Mouse (Mus musculus): ENCODE data around the gene Nfatc2. TPM values are rescaled to one million over a fixed set of nuclear protein-coding genes. Genes with fewer than 3 reads are reported as not detected.
A peak's percentile ranks its signal among the peaks of the same experiment; 100 is the strongest.

The Nfatc2 gene
- polyA plus RNA-seq, 1 experiment from 2014 or later, result 1.7 TPM

- WGBS, result 81% methylated on average over 6 of the region's 6 CpGs
- Histone ChIP-seq H3K9me3 (no peaks in the 10 kb centered on the region), H3K27ac (no peak overlapping the region), H3K4me3 (replicated peaks) (no peak overlapping the region), H3K27me3 (no peaks in the 10 kb centered on the region), H3K4me2 (replicated peaks) (no peak overlapping the region), H3K36me3 (no peaks in the 10 kb centered on the region), H3K4me1 (replicated peaks) (no peaks in the 10 kb centered on the region), H3K9ac (replicated peaks) (no peak overlapping the region)
- no peak for ATAC-seq
Measured at GRCm38 (mm10) chr2:168500244-168500643, 101.2 kb downstream of the Nfatc2 start.

DNA sequence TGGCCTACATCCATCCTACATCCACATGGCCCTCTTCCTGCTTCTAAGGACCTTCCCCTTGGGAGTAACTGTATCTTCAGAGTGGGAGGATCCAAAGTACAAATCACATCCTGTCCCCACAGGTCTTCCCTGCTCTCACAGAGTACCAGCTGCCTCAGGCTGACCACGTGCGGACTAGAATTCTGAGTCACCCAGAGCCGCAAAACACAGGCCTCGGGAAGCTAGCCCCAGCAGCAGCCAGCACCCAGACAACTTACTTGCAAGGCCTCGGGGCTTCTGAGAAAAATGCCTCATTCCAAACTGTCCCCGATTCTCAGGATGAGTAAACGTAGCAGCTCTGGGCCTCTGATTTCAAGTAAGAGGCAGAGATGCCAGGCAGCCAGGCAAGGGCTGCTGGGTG, 109.7 kb downstream of the Nfatc2 start:
- Histone ChIP-seq H3K4me2 (replicated peaks) (no peak overlapping the region), H3K27me3 (no peaks in the 10 kb centered on the region), H3K36me3 (no peaks in the 10 kb centered on the region), H3K9me3 (no peaks in the 10 kb centered on the region), H3K4me1 (replicated peaks) (no peaks in the 10 kb centered on the region), H3K9ac (replicated peaks) (no peak overlapping the region), H3K4me3 (replicated peaks) (no peak overlapping the region), H3K27ac (no peak overlapping the region)
- ATAC-seq, result no peak
- WGBS, result 87% methylated on average over 7 of the region's 7 CpGs

DNA sequence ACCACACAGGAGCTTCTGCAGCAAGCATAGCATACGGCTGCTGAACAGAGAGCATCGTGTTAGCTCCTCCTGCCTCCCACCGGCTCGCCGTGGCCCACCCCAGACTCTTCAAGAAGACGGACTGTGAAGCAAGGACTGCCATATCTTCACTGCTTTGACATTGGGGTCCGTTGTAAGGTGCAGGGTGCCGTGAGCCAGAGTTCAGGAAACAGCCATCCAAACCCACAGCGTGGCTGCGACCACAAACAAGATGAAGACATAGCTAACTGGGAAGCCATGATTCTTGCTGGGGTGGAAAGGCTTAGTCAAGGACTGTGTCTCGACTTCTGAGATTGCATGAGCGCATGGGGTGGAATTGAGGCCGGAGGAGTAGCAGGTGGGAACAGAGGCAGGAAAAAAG, 111.5 kb downstream of the Nfatc2 start:
- ATAC-seq, result no peak
- H3K9ac ChIP-seq (replicated peaks), result no peak overlapping the region
- no peaks in the 10 kb centered on the region for H3K36me3 ChIP-seq
- H3K27ac ChIP-seq, result no peak overlapping the region
- H3K4me2 ChIP-seq (replicated peaks), result no peak overlapping the region
- 92% methylated on average over 13 of the region's 13 CpGs for WGBS
- no peaks in the 10 kb centered on the region for H3K9me3 ChIP-seq
- no peaks in the 10 kb centered on the region for H3K27me3 ChIP-seq
- H3K4me1 ChIP-seq (replicated peaks), result no peaks in the 10 kb centered on the region
- no peak overlapping the region for H3K4me3 ChIP-seq (replicated peaks)

DNA sequence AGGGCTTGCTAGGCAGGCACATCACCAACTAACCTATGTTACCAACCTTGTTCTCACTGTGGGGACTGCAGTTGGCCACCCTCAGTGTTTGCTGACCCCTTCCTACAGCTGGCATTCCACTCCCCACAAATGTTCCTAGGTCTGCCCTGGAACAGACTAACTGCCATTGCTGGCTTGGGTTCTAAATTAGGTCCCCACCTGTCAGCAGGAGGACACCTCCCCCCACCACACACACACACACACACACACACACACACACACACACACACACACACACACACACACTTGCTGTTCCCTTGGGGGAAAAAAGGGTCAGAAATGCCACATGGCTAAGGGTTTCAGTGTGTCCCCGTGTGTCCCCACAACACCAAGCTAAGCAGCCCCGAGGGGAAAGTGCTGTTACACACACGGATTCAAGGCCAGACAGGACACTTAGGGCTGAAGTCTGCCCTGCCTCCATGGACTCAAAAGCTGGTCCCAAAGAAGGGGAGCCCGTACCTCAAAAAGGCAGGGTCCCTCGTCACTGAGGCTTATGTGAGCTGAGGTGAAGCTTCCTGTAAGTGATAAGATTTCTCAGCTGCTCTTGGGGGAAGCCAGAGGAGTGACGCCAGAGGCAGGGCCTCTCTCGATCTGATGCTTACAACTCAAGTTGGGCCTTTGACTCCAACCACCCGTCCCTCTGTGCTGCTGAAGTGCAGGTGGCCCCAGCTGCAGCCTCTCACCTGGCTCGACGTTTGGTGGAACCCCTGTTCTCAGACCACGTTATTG, 113.1 kb downstream of the Nfatc2 start:
- no peaks in the 10 kb centered on the region for H3K27me3 ChIP-seq
- WGBS, result 86% methylated on average over 11 of the region's 11 CpGs
- H3K27ac ChIP-seq, result no peak overlapping the region
- H3K4me3 ChIP-seq (replicated peaks), result no peak overlapping the region
- no peaks in the 10 kb centered on the region for H3K9me3 ChIP-seq
- no peaks in the 10 kb centered on the region for H3K4me1 ChIP-seq (replicated peaks)
- H3K36me3 ChIP-seq, result no peaks in the 10 kb centered on the region
- ATAC-seq, result no peak
- no peak overlapping the region for H3K9ac ChIP-seq (replicated peaks)
- H3K4me2 ChIP-seq (replicated peaks), result no peak overlapping the region

GRCm38 (mm10) chr2:168481121-168481520, 120.3 kb downstream of the Nfatc2 start:
- Histone ChIP-seq H3K9ac (replicated peaks) (no peak overlapping the region), H3K27ac (no peak overlapping the region), H3K36me3 (no peaks in the 10 kb centered on the region), H3K4me3 (replicated peaks) (no peak overlapping the region), H3K27me3 (no peaks in the 10 kb centered on the region), H3K4me1 (replicated peaks) (no peaks in the 10 kb centered on the region), H3K9me3 (no peaks in the 10 kb centered on the region), H3K4me2 (replicated peaks) (no peak overlapping the region)
- ATAC-seq, result no peak
- 92% methylated on average over 14 of the region's 14 CpGs for WGBS

DNA sequence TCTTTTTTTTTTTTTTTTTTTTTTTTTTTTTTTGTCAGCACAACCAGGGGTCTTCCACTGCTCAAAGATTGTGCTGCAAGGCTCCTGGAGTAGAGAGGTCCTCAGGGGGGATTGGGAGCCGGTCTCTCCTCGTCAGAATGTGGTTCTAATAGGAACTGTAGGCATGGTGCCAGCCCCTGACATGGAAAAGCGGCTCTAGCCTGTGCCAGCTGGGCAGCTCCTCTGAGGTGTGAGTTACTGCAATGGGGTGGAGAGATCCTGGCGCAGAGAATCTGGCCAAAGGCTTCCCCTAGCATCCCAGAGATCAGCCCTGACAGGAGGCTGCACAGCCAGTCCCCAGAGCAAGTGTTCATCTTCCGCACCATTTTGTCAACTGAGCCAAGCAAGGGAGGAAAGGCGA, 120.8 kb downstream of the Nfatc2 start:
- Histone ChIP-seq H3K9ac (replicated peaks) (no peak overlapping the region), H3K4me1 (replicated peaks) (no peaks in the 10 kb centered on the region), H3K9me3 (no peaks in the 10 kb centered on the region), H3K36me3 (no peaks in the 10 kb centered on the region), H3K4me2 (replicated peaks) (no peak overlapping the region), H3K27ac (no peak overlapping the region), H3K27me3 (no peaks in the 10 kb centered on the region), H3K4me3 (replicated peaks) (no peak overlapping the region)
- 75% methylated on average over 6 of the region's 6 CpGs for whole genome bisulfite sequencing
- ATAC-seq, result no peak

GRCm38 (mm10) chr2:168479930-168480329, 121.5 kb downstream of the Nfatc2 start:
- H3K4me3 ChIP-seq (replicated peaks), result no peak overlapping the region
- WGBS, result 82% methylated on average over 15 of the region's 15 CpGs
- no peak for ATAC-seq
- H3K27me3 ChIP-seq, result no peaks in the 10 kb centered on the region
- no peak overlapping the region for H3K9ac ChIP-seq (replicated peaks)
- H3K9me3 ChIP-seq, result no peaks in the 10 kb centered on the region
- H3K4me2 ChIP-seq (replicated peaks), result no peak overlapping the region
- H3K36me3 ChIP-seq, result no peaks in the 10 kb centered on the region
- H3K4me1 ChIP-seq (replicated peaks), result no peaks in the 10 kb centered on the region
- no peak overlapping the region for H3K27ac ChIP-seq

GRCm38 (mm10) chr2:168478431-168478830, 123.0 kb downstream of the Nfatc2 start:
- H3K9ac ChIP-seq (replicated peaks), result no peak overlapping the region
- 0 out of 2 replicates have a peak, but pooled peaks cover under 1% of the 10 kb centered on the region for H3K4me1 ChIP-seq (replicated peaks)
- no peaks in the 10 kb centered on the region for H3K9me3 ChIP-seq
- 0 out of 2 replicates have a peak, but pooled peaks cover 4% of the 10 kb centered on the region for H3K27me3 ChIP-seq
- 70% methylated on average over 7 of the region's 7 CpGs for WGBS
- H3K4me3 ChIP-seq (replicated peaks), result no peak overlapping the region
- no peak overlapping the region for H3K27ac ChIP-seq
- no peak overlapping the region for H3K4me2 ChIP-seq (replicated peaks)
- H3K36me3 ChIP-seq, result no peaks in the 10 kb centered on the region
- ATAC-seq, result no peak

DNA sequence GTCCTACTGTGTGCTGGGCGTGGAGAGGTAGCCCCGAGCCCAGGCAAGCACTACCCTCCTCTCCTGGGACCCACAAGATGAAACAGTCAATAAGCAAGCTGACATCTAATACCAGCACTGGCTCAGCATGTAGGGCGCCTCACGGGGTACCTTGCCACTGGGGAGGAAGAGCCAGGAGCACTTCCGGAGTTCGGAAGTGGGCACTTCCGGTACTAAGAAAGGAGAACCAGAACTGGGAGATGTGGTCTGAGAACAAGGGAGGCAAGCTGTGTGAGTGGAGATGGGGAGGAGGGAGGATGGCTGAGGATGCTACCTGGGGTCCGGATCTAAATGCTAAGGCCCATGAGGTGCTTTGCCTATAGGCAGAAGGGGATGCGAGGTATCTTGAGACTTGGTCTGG, 128.0 kb downstream of the Nfatc2 start:
- no peak for ATAC-seq
- 71% methylated on average over 9 of the region's 9 CpGs for WGBS
- Histone ChIP-seq H3K36me3 (no peaks in the 10 kb centered on the region), H3K27me3 (peaks cover 16% of the 10 kb centered on the region; the same call in 1 of the 2 replicates), H3K4me3 (replicated peaks) (no peak overlapping the region), H3K9ac (replicated peaks) (no peak overlapping the region), H3K4me2 (replicated peaks) (no peak overlapping the region), H3K9me3 (no peaks in the 10 kb centered on the region), H3K4me1 (replicated peaks) (peaks cover 9% of the 10 kb centered on the region), H3K27ac (no peak overlapping the region)

DNA sequence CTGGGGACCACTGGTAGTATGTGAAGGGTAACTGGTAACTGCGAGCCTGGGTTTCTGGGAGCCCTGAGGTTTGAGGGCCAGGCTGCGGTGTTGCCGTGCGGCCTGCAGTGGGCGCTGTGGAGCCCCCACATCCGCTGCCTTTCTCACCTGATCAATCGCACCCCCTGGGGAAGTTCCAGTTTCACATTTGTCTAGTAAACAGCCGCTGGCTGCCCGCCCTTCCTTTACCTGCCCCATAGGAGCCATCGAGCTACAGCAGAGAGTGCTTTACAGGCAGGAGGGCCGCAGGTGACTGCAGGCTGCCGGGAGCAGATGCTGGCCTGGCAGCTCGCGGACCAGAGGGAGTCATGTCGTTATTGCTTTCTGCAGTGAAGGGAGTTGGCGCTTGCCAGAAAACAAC, 128.6 kb downstream of the Nfatc2 start:
- Histone ChIP-seq H3K9ac (replicated peaks) (peak overlapping the region; percentile 54; the same call in 1 of the 2 replicates), H3K9me3 (no peaks in the 10 kb centered on the region), H3K4me3 (replicated peaks) (peak overlapping the region; percentile 23; the same call in 1 of the 2 replicates), H3K27ac (no peak overlapping the region), H3K4me2 (replicated peaks) (peak overlapping the region; percentile 51), H3K4me1 (replicated peaks) (peaks cover 11% of the 10 kb centered on the region), H3K36me3 (no peaks in the 10 kb centered on the region), H3K27me3 (peaks cover 16% of the 10 kb centered on the region; the same call in 1 of the 2 replicates)
- 6% methylated on average over 16 of the region's 16 CpGs for WGBS
- peak; percentile 67; the same call in 1 of the 2 replicates for ATAC-seq

DNA sequence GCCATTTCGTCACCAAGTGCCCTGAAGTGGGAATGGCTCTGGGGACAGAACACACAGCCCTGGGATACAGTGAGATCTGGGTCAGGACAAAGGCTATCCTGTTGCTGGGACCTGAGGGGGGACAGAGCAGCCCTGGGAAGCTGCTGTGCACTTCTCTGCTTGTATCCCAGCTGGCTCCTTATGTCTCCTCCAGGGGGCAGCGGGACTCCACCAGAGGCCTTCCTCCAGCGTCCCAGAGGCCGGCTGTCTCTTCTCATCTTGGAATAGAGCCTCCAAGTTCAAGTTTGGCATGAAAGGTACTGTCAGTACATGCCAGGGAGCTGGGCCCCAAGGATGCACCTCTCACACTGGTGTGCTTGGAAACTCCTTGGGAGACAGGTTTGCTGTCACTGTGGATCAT, 132.4 kb downstream of the Nfatc2 start:
- no peak overlapping the region for H3K9ac ChIP-seq (replicated peaks)
- WGBS, result 11% methylated on average over 4 of the region's 4 CpGs
- H3K4me1 ChIP-seq (replicated peaks), result peaks cover 15% of the 10 kb centered on the region
- no peaks in the 10 kb centered on the region for H3K9me3 ChIP-seq
- H3K36me3 ChIP-seq, result no peaks in the 10 kb centered on the region
- no peak overlapping the region for H3K4me3 ChIP-seq (replicated peaks)
- ATAC-seq, result peak; percentile 41; the same call in 1 of the 2 replicates
- H3K27me3 ChIP-seq, result peaks cover 15% of the 10 kb centered on the region; the same call in 1 of the 2 replicates
- no peak overlapping the region for H3K4me2 ChIP-seq (replicated peaks)
- no peak overlapping the region for H3K27ac ChIP-seq

DNA sequence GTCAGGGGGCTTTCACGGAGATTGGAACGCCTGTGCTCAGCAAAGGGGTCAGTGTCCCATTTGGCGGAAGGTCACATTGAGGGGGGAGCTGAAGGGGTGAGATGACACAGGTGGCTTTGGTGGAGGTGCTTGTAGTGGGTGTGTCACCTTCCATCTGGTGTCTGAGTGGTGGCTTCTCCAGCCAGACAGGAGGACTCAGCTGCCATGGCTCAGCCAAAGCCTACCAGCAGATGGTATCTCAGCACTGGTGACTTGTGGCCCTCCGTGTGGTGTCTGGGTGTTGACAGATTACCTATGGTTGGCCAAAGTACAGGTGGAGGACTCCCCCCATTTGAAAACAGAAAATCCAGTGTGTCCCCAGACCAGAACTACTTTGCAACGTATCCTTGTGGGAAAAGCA, 134.3 kb downstream of the Nfatc2 start:
- 86% methylated on average over 5 of the region's 5 CpGs for WGBS
- peaks cover 9% of the 10 kb centered on the region; the same call in 1 of the 2 replicates for H3K27me3 ChIP-seq

More for the DNA sequence above, 134.3 kb downstream of the Nfatc2 start:
- no peak overlapping the region for H3K27ac ChIP-seq
- H3K4me3 ChIP-seq (replicated peaks), result no peak overlapping the region
- H3K4me1 ChIP-seq (replicated peaks), result 0 out of 2 replicates have a peak, but pooled peaks cover 6% of the 10 kb centered on the region
- H3K36me3 ChIP-seq, result no peaks in the 10 kb centered on the region
- no peak for ATAC-seq
- H3K9ac ChIP-seq (replicated peaks), result no peak overlapping the region
- H3K4me2 ChIP-seq (replicated peaks), result no peak overlapping the region
- no peaks in the 10 kb centered on the region for H3K9me3 ChIP-seq
